Mouse (Mus musculus) MEL (cell line): Measurements from ENCODE around the gene Gm26620.

ENCODE experiments used
- CTCF ChIP-seq, 3 experiments: IDR thresholded peaks in 2 of 3; conservative IDR thresholded peaks in 1 of 3; 2 replicates each; pipeline ENCODE4 v1.5.1; 2011 to 2012; ENCODE audit warnings: low read length in 3 of 3, low read depth in 2 of 3, mild to moderate bottlenecking in 2 of 3, improper control_type of control experiment in 1 of 3, inconsistent platforms in 1 of 3, mixed read lengths in 1 of 3, moderate library complexity in 1 of 3; ENCODE audit not compliant: control insufficient read depth in 1 of 3, insufficient read depth in 1 of 3, poor library complexity in 1 of 3, severe bottlenecking in 1 of 3
- E2F4 ChIP-seq: IDR thresholded peaks from 2 replicates; pipeline ENCODE4 v1.6.1; 2011; ENCODE audit warnings: low read depth, low read length, improper control_type of control experiment, borderline replicate concordance
- EP300 ChIP-seq, 2 experiments: IDR thresholded peaks; 2 replicates each; pipeline ENCODE4 v1.6.1; 2011; ENCODE audit warnings: improper control_type of control experiment in 2 of 2, low read length in 2 of 2, low read depth in 1 of 2, mild to moderate bottlenecking in 1 of 2
- MAX ChIP-seq: IDR thresholded peaks from 2 replicates; pipeline ENCODE4 v1.6.1; 2011; ENCODE audit warnings: low read length, improper control_type of control experiment
- MEF2A ChIP-seq: IDR thresholded peaks from 2 replicates; pipeline ENCODE4 v1.6.1; 2014; ENCODE audit warnings: low read depth, mild to moderate bottlenecking, inconsistent platforms, low read length, improper control_type of control experiment; ENCODE audit not compliant: poor library complexity, insufficient replicate concordance, severe bottlenecking; ENCODE audit errors: extremely low read depth
- NRF1 ChIP-seq: IDR thresholded peaks from 2 replicates; pipeline ENCODE4 v1.6.1; 2014; ENCODE audit warnings: low read depth, mild to moderate bottlenecking, inconsistent platforms, low read length, improper control_type of control experiment, moderate library complexity; ENCODE audit not compliant: poor library complexity, insufficient read depth, severe bottlenecking
- POLR2AphosphoS2 ChIP-seq: IDR thresholded peaks from 2 replicates; pipeline ENCODE4 v1.6.1; 2011; ENCODE audit warnings: low read length, improper control_type of control experiment
- POLR2AphosphoS5 ChIP-seq: IDR thresholded peaks from 2 replicates; pipeline ENCODE4 v1.6.1; 2012; ENCODE audit warnings: low read depth, borderline replicate concordance, mild to moderate bottlenecking, inconsistent platforms, low read length, moderate library complexity, mixed read lengths
- RAD21 ChIP-seq: IDR thresholded peaks from 2 replicates; pipeline ENCODE4 v1.6.1; 2011; ENCODE audit warnings: mild to moderate bottlenecking, low read depth, low read length, improper control_type of control experiment
- TBP ChIP-seq: IDR thresholded peaks from 2 replicates; pipeline ENCODE4 v1.8.0; 2011; ENCODE audit warnings: low read depth, low read length, improper control_type of control experiment
- ZNF384 ChIP-seq: IDR thresholded peaks from 2 replicates; pipeline ENCODE4 v1.6.1; 2012; ENCODE audit warnings: low read depth, mild to moderate bottlenecking, inconsistent platforms, low read length, improper control_type of control experiment

DNA sequence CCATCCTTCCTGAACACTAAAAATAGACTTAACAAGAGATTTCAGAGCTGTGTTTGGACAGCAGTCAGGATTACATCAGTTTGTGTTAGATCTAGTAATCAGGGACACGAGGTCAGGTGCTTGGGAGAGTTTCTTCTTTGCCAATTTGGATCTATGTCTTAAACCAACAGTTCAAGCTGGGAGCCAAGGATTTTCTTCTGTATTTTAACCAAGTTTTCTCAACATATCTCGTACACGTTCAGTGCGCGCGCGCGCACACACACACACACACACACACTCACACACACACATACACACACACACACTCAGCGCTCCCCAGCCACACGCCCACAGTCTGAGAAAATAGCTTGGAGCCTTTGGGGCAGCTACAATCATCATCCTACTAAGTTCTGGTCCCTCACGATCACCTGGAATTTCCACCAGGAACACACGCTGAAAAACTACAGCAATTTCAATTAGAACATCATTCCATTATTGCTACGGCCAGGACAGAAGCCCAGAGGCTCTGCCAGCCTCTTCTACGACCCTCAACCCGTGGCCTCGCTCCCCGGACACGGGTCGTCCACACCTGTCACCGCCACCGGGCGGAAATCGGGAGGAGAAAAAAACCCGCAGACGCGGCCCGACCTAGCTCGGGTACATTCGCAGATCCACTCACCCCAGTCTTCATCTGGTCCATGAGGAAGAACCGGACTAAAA, 17.7 kb upstream of the Gm26620 start:
- TF ChIP-seq CTCF (IDR thresholded peaks at IDR 0.05 in 2 of 3, conservative IDR thresholded peaks at IDR 0.05 in 1 of 3; ENCODE audit: control insufficient read depth in 1 of 3, insufficient read depth in 1 of 3, low read depth in 2 of 3, low read length in 3 of 3, poor library complexity in 1 of 3, severe bottlenecking in 1 of 3) (no peak), RAD21 (no peak), EP300 (IDR thresholded peaks at IDR 0.05; ENCODE audit: low read depth in 1 of 2, low read length in 2 of 2) (no peak), MEF2A (peak; percentile 37; the same call in 1 of the 2 replicates), POLR2AphosphoS5 (no peak), E2F4 (no peak), MAX (no peak), NRF1 (peak; percentile 56; the same call in 1 of the 2 replicates), ZNF384 (no peak), TBP (no peak), POLR2AphosphoS2 (no peak)
